Mouse (Mus musculus) layer of hippocampus, adult 18-20 months (tissue): Measurements from ENCODE around the gene Gm21773. TPM values are rescaled to one million over a fixed set of nuclear protein-coding genes. Genes with fewer than 3 reads are reported as not detected.
"Not testable (repeated sequence)": the region's sequence is repeated elsewhere in the genome, so short reads cannot be mapped to it uniquely, and the experiment has no call there.

Source experiments
- DNase-seq, 2 experiments: peaks; one replicate each; pipeline ENCODE4 v3.0.0; 2022; ENCODE audit warnings: low spot score in 2 of 2
- long read RNA-seq: library from polyadenylated mRNA; stranded (forward); transcript quantifications from one replicate; pipeline ENCODE4 v2.0.0, GENCODE M21; 2021
- total RNA-seq, 2 experiments: library from RNA; stranded (reverse); gene quantifications; 2 replicates each; pipeline ENCODE4 v1.2.3; 2021

Gene Gm21773
- total RNA-seq, result not detected
- long read RNA-seq, result 0 reads

DNA sequence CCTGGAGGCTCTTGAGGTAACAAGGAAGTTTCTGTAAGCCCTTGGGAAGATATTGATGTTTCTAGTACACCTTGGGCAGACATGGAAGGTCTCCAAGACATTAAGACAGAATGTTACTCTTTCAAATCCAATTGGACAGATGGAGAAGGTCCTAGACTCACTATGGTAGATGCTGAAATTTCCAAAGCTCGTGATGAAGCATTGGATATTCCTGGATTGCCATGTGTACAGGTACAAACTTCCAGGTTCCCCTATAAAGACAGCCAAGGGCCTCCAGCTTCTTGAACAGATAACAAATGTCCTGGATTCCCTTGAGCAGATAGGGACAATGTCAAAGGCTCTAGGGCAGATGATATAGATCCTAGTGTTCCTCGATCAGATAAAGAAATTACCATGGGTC is at the start of gene Gm21773:
Gene Gm21773, minus strand, starts transcription at position 101 of the 400 bp plus-strand sequence.
- not testable (repeated sequence) for DNase-seq
